Mouse (Mus musculus) ovary, postnatal 14 days (tissue): ENCODE data around the gene Fstl1.

ENCODE experiments used
- DNase-seq: peaks from one replicate; pipeline ENCODE4 v3.0.0; 2022; ENCODE audit warnings: low spot score

The Fstl1 gene

GRCm38 (mm10) chr16:37776860-37777651, at the start of gene Fstl1:
Gene Fstl1 (plus strand): TSS chr16:37776873.
- DNase-seq, result peak; percentile 45

- peak; percentile 12 for DNase-seq
These were observed 48.0 kb upstream of the Fstl1 start for GRCm38 (mm10) chr16:37728674-37729073.

DNA sequence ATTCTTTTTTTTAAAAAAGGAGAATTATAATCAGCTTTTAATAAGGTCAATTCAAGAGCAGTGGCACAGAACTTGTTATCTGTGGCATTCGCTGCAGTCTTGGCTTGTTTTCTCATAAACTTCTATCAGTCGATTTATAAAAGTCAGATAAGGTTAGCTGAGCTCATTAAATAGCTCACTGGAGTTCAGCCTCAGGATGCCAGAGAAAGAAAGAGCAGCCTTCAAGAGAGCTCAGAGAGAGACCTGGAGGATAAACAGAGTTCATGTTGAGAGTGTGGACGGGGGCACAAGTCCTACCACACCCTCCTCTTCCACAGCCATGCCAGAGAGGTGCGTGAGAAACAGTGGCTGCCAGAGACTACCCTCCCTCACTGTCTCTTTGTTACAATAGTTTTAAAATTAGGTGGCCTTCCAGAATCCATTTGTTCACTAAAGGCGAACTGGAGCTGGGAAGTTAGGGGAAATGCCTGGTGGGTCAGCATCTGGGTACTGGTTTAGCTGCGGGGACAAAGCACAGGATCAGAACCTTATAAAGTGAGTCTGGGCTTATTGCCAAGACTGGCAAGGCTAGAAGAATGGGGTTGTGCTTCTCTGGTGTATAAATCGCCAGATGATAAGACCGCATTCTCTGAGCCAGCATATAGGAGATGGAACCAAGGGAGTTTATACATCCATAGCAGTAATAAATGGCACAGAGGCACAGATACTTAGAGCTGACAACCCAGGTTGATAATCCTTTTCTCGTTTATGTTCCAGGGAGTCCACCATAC, 47.1 kb upstream of the Fstl1 start:
- DNase-seq, result no peak

GRCm38 (mm10) chr16:37730293-37730835, 46.3 kb upstream of the Fstl1 start:
- no peak for DNase-seq

DNA sequence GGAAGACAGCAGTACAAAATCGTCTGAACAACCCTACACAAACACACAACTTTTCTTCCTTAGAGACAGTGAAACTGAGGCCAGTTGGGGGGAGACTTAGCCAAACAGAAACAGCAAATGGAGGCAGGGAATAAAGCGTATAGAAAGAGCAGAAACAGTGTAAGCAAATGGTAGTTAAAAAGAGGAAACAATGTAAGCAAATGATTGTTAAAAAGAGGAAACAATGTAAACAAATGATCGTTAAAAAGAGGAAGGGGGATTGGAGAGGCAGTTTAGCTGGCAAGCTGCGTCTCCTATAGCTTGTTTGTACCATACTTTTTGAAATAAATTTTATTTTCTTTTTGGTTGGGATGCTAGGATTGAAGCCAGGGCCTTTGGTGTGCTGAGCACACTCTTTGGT, 45.2 kb upstream of the Fstl1 start:
- DNase-seq, result no peak

GRCm38 (mm10) chr16:37732023-37732761, 44.5 kb upstream of the Fstl1 start:
- DNase-seq, result no peak

- DNase-seq, result no peak
These were observed 36.6 kb upstream of the Fstl1 start for GRCm38 (mm10) chr16:37740076-37740475.

DNA sequence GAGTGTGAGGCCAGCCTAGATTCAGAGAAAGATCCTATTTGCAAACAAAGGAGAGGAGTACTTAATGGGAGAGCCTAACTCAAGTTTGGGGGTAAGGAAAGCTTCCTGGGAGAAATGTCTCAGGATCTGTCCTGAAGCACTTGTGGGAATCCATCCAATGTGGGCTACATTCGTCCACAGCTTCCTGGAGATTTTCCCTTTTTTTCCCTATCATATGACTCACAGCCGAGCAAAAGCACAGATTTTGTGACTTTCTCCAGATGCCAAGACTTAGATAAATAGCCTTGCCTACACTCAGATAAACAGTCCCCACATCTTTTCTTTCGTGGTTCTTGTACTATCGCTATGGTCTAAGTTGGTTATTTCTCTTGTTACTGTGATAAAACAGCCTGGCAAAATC, 34.4 kb upstream of the Fstl1 start:
- DNase-seq, result no peak

GRCm38 (mm10) chr16:37752876-37753275, 23.8 kb upstream of the Fstl1 start:
- no peak for DNase-seq

DNA sequence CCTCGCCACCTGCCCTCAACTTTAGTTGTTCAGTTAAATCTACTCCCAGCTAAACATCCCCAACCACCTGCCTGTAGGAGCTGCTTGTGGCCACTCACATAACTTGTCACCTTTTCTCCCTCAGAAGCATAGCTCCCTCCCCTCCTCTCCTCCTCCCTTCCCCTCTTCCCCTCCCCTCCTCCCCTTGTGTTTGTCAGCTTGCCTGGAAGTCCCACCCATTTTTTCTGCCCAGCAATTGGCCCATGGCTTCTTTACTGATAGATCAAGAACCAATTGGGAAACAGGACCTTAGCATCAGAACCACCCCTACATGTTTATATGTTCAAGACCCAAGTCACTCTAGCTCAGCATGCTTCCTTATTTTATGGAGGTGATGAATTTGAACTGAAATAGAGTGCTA, 22.9 kb upstream of the Fstl1 start:
- DNase-seq, result no peak

DNA sequence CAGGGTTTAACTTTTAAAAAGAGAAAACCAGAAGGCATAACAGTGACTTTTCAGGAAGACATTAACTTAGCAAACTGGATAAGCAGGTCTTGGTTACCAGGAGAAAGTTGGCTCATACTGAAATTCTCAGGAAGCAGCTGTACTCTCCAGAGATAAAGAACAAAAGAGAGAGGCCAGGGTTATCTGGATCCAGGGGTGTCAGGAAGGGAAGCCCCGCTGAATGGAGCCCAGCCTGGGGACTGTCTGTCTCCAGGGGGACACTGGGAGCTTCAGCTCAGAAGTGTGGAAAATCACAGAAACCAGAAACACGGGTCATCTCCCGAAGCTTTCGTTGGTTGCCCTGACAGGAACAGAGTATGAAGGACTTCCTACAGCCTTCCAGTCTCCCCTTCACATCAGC, 22.2 kb upstream of the Fstl1 start:
- DNase-seq, result no peak

DNA sequence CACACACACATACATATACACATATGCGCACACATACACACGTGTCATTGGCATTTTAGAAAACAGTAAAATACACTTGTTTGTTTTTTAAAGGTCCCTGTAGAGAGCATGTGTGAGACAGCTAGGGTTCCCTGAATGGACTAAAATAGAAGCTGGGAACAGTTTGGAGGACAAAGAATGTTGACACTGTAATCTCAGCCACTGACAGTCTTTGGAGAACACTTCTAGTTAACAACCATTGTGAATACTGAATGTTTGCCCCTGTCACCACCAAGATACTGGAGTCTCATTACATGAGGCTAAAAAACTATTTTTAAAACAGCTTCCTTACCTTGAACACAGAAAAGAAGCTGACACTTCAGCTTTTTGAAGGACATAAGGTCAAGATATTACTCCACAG, 19.4 kb upstream of the Fstl1 start:
- no peak for DNase-seq

DNA sequence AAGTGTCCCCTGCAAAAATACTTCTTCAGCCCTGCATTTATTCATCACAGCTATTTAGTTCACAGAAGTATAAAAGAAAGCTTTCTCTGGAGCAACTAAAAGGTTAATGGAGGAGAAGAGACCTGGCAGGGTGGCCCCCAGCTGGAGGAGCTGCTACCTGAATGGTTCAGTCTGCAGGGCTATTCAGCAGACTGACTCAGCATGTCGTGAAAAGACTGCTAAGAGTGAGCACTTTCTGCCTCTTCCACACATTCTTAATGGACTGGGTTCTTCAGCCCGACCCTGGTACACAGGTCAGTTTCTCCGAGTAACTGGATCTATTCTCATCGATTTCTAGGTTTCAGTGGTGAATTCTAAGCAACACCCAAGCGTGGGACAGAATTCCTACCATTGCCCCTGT, 12.9 kb upstream of the Fstl1 start:
- DNase-seq, result no peak

- DNase-seq, result no peak
These were observed 360 bp upstream of the Fstl1 start for GRCm38 (mm10) chr16:37776166-37776859.

DNA sequence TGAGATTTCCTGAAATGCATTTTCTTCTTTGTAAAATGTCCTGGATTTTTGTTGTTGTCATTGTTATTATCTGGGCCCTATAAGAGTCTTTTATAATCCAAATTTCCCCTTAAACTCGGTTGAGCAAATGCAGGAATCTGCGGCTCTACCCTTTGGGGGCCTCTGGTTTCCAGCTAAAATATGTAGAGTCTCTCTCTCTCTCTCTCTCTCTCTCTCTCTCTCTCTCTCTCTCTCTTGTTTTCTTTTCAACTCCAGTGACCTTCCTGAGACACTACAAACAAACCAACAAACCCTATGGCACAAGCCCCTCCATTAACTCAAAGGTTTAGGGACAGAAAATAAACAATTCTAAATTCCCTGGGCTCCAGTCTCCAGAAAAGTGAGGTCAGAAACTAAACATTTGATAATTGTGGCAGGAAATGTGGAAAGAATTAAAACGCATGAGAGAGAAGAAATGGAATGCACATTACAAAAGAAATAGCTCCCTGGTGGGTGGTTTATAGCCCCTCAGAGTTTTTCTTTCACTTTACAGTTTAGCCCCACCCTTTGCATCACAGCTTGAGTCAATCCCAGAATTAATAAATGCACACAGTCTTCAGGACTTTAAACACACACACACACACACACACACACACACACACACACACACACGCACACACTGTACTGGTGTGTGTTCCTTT, 1.3 kb downstream of the Fstl1 start:
- DNase-seq, result no peak

GRCm38 (mm10) chr16:37778529-37778928, 1.9 kb downstream of the Fstl1 start:
- DNase-seq, result no peak

GRCm38 (mm10) chr16:37779651-37780280, 3.1 kb downstream of the Fstl1 start:
- no peak for DNase-seq

DNA sequence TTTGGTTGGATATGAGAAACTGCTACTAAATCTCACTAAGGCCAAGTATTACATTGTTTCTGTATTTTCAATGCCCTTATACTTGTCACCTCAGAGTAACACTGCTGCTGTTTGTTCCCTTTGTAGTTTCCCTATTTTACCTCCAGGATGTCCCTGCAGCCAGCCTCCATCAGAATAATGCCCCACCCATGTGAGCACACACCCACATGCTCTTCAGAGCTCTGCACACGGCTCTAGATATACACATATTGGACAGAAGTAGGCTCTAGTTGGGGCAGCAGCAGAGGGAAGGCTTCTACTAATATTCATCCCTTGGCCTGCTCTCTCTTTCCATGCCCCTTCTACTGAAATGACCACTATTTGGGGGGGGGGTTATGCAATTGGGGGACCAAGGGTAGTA, 3.7 kb downstream of the Fstl1 start:
- no peak for DNase-seq

DNA sequence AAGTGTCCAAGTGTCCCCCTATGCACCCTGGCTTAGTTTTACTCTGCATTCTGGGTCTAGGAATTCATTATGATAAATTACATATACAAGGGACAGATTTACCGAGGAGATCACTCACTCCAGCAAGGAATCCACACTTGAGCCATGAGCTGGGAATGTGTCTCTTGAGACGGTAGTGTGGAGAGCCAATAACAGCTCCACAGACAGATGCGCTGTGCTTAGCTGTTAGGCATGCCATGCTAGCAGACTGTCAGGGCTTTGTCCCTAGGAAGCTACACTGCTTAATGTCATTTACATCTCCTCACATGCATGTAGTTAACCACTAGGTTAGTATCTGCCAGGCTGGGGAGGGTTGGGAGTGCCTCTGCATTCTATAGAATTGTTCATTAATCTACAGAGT, 4.2 kb downstream of the Fstl1 start:
- no peak for DNase-seq

GRCm38 (mm10) chr16:37784526-37784925, 7.9 kb downstream of the Fstl1 start:
- DNase-seq, result no peak
